Mouse (Mus musculus) A20 (cell line): ENCODE data around the gene Ddx43.

Experiments used
- DNase-seq: peaks from one replicate; pipeline ENCODE4 v3.0.0-alpha.2; 2011; ENCODE audit warnings: low read depth, low spot score

Gene Ddx43

DNA sequence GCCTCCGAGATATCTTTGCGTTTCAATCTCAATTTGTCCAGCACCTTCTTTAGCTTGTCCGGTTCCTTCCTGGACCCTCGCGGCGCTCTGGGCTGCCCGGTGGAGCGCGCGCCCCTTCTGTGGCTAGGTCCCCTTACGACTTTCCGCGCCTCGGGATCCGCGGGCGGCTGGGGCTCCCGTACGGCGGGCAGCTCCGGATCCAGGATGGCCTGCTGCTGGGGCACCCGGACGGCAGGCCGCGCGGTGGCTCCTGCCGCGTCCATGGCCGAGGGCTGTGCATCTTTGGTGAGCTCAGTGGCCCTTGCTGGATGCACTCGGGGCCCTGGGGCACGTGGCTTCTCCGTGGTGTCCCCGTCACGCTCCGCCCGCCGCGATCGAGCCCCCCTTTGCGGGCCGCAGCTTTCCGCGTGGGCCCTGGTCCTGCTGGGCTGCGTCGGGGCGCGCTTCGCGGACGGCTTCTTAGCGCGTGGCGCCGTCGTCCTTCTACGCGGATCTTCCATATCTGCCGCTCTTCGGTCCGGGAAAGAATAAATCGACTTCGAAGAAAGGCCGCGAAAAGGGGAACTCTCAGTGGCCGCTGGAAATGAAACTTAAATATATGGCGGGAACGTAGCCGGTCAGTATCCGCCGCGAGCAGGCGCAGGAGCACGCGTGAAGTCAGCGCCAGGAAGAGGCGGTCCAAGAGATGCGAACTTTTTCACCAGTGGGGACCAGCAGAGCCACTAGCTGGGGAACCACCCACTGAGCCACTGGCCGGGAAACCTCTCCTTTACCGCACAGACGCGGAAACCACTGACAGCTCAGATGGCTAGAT lies 47.2 kb downstream of the Ddx43 start, which contains the start of gene Cgas:
Gene Cgas (minus strand): TSS at position 659 of the 814 bp plus-strand sequence.
- DNase-seq: peak; percentile 45

- DNase-seq: no peak
Observed at GRCm38 (mm10) chr9:78447606-78447972, 52.0 kb downstream of the Ddx43 start.

DNA sequence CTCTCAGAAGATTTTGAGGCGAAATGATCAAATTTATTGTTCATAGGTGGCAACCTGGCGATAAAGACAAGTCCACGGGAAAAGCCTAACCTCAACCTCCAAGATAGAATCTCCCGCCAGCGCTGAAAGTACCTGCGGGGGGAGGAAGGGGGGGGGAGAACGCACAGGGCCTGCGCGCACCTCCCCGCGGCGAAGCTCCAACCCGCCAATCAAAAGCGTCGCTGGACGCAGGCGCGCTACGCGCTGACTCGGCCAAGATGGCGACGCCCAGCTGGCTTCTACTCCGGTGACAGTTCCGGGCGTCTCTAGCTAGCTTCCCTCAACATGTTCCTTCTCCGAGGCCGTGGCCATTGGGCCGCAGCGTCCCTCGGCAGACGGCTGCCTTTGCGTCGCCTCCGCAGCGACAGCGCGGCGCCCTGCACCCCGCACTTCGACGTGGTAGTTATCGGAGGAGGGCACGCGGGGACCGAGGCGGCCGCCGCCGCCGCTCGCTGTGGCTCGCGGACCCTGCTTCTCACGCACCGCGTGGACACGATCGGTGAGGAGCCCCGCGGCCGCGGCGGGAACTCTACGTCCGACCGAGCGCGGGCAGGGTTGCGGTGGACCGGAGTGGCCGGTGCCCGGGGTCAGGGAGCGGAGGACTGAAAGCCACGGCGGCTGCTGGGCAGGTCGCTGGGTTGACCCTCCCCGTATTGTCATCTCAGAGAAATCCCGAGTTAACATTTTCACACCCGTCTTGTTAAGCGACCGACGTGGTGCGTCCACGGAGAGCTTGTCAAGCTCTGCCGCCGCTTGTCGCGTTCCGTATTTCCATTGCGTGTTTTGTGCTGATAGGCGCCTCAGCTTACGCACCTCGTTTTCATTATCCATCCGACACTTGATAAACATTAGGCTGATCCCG lies 52.6 kb downstream of the Ddx43 start, which contains the start of the genes Mto1 and Gm17324:
Gene Mto1 (plus strand): TSS at position 236 of the 901 bp plus-strand sequence.
Gene Gm17324 (minus strand): TSS at position 814 of the 901 bp plus-strand sequence.
- DNase-seq: peak; percentile 96

DNA sequence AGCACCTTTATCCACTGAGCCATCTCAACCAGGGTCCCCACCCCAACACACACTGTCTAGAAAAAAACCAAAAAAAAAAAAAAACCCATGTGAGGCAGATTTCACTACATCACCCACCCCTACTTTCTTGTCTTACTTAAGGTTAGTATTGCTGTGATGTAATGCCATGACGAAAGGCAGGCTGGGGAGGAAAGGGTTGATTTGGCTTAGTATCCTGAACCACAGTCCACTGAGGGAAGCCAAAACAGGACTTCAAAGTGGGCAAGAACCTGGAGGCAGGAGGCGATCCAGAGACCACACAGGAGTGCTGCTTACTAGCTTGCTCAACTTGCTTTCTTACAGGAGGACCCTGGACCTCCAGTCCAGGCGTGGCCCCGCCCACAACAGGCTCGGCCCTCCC lies 54.8 kb downstream of the Ddx43 start:
- DNase-seq: no peak

- no peak for DNase-seq
Observed at GRCm38 (mm10) chr9:78451382-78451781, 55.8 kb downstream of the Ddx43 start.

GRCm38 (mm10) chr9:78457026-78457425 lies 61.4 kb downstream of the Ddx43 start:
- DNase-seq: no peak

DNA sequence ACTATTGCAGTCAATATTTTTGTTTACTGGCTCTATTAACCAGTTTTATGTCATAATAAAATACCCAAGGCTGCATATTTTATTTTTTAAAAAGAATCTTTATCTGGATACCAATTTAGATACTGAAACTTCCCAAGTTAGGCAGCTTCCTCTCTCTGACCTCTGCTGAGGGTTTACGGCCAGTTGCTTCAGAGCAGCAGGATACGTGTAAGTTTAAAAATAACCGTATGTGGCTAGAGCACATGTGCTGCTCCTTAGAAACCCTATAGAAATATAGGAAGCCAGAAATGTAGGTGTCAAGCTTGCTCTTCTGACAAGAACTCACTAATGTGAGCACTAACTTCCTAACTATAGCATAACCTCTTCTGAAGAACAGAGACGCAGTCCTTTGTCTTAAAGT lies 67.8 kb downstream of the Ddx43 start:
- peak; percentile 30 for DNase-seq

GRCm38 (mm10) chr9:78465725-78466124 lies 70.1 kb downstream of the Ddx43 start:
- no peak for DNase-seq
